Mouse (Mus musculus): ENCODE measurements around the gene Taf12.

Taf12 gene

GRCm38 (mm10) chr4:132274156-132274862 lies at the start of gene Taf12:
Taf12 (plus strand) TSS chr4:132274375.
- peak; percentile 96 for DNase-seq (ENCODE audit: low spot score in 2 of 2)

- DNase-seq (ENCODE audit: low spot score in 2 of 2): no peak
Measured at GRCm38 (mm10) chr4:132230422-132230821, 43.8 kb upstream of the Taf12 start.

GRCm38 (mm10) chr4:132234710-132235109 lies 39.5 kb upstream of the Taf12 start:
- no peak for DNase-seq (ENCODE audit: low spot score in 2 of 2)

GRCm38 (mm10) chr4:132238356-132238755 lies 35.8 kb upstream of the Taf12 start:
- DNase-seq (ENCODE audit: low spot score in 2 of 2): no peak

GRCm38 (mm10) chr4:132240367-132240766 lies 33.8 kb upstream of the Taf12 start:
- no peak for DNase-seq (ENCODE audit: low spot score in 2 of 2)

- DNase-seq (ENCODE audit: low spot score in 2 of 2): no peak
Measured at GRCm38 (mm10) chr4:132241208-132241607, 33.0 kb upstream of the Taf12 start.

- no peak for DNase-seq (ENCODE audit: low spot score in 2 of 2)
Measured at GRCm38 (mm10) chr4:132245643-132246042, 28.5 kb upstream of the Taf12 start.

- DNase-seq (ENCODE audit: low spot score in 2 of 2): peak in 1 of 2 experiments; percentile 39
Measured at GRCm38 (mm10) chr4:132247451-132247997, 26.7 kb upstream of the Taf12 start.

GRCm38 (mm10) chr4:132251596-132251995 lies 22.6 kb upstream of the Taf12 start:
- no peak for DNase-seq (ENCODE audit: low spot score in 2 of 2)

GRCm38 (mm10) chr4:132253128-132253527 lies 21.0 kb upstream of the Taf12 start:
- no peak for DNase-seq (ENCODE audit: low spot score in 2 of 2)

- DNase-seq (ENCODE audit: low spot score in 2 of 2): no peak
Measured at GRCm38 (mm10) chr4:132253622-132254021, 20.6 kb upstream of the Taf12 start.

GRCm38 (mm10) chr4:132254986-132255385 lies 19.2 kb upstream of the Taf12 start:
- no peak for DNase-seq (ENCODE audit: low spot score in 2 of 2)

- no peak for DNase-seq (ENCODE audit: low spot score in 2 of 2)
Measured at GRCm38 (mm10) chr4:132256384-132256783, 17.8 kb upstream of the Taf12 start.

- DNase-seq (ENCODE audit: low spot score in 2 of 2): no peak
Measured at GRCm38 (mm10) chr4:132259248-132259647, 14.9 kb upstream of the Taf12 start.

- DNase-seq (ENCODE audit: low spot score in 2 of 2): peak; percentile 43 to 45
Measured at GRCm38 (mm10) chr4:132260404-132261379, 13.5 kb upstream of the Taf12 start.

GRCm38 (mm10) chr4:132261514-132262357 lies 12.4 kb upstream of the Taf12 start, which contains the start of gene Gmeb1:
Gmeb1 (minus strand) TSS chr4:132261602.
- peak; percentile 82 to 83 for DNase-seq (ENCODE audit: low spot score in 2 of 2)

- DNase-seq (ENCODE audit: low spot score in 2 of 2): no peak
Measured at GRCm38 (mm10) chr4:132262358-132262616, 11.9 kb upstream of the Taf12 start.

GRCm38 (mm10) chr4:132263313-132263712 lies 10.9 kb upstream of the Taf12 start:
- no peak for DNase-seq (ENCODE audit: low spot score in 2 of 2)

GRCm38 (mm10) chr4:132266835-132267349 lies 7.3 kb upstream of the Taf12 start:
- DNase-seq (ENCODE audit: low spot score in 2 of 2): no peak

GRCm38 (mm10) chr4:132268871-132269739 lies 5.1 kb upstream of the Taf12 start:
- no peak for DNase-seq (ENCODE audit: low spot score in 2 of 2)

Measured in right cerebral cortex, postnatal 10 days (tissue).